Mouse (Mus musculus) testis, adult 2 months (tissue): ENCODE measurements around the gene Hoxa7.

ENCODE experiments used
- CTCF ChIP-seq: fragments of 200-500 bp; IDR thresholded peaks from 2 replicates; pipeline ENCODE4 v1.5.1; 2012; ENCODE audit warnings: low read depth, mild to moderate bottlenecking, inconsistent platforms, low read length, moderate library complexity; ENCODE audit not compliant: control insufficient read depth, insufficient read depth, insufficient replicate concordance
- POLR2A ChIP-seq: fragments of 200-500 bp; IDR thresholded peaks from 2 replicates; pipeline ENCODE4 v1.6.1; 2012; ENCODE audit warnings: low read depth, mild to moderate bottlenecking, inconsistent platforms, low read length, moderate library complexity; ENCODE audit not compliant: control insufficient read depth

GRCm38 (mm10) chr6:52218643-52219215 lies 2.9 kb downstream of the Hoxa7 start:
- no peak for TF ChIP-seq CTCF
- no peak for TF ChIP-seq POLR2A
